Mouse (Mus musculus) brown adipose tissue, adult 24 weeks (tissue): ENCODE measurements at regions not wholly inside any gene's neighbourhood (a gene's known extent, or its start where the extent isn't known, plus 50 kb on each side); places are given as distances from the start of the nearest gene placed in this dataset.

Experiments
- H3K27ac ChIP-seq: fragments of 200-500 bp; replicated peaks from 2 replicates; pipeline ENCODE4 v1.5.1; 2012; ENCODE audit warnings: low read depth, mild to moderate bottlenecking, low read length
- H3K4me1 ChIP-seq: fragments of 200-500 bp; 2 replicates; pipeline ENCODE4 v1.6.1; 2012; ENCODE audit warnings: low read length, mixed read lengths; ENCODE audit not compliant: control insufficient read depth, insufficient read depth, insufficient read length
- H3K4me3 ChIP-seq: fragments of 200-500 bp; 2 replicates; pipeline ENCODE4 v1.5.1; 2012; ENCODE audit warnings: low read depth, mild to moderate bottlenecking, low read length, moderate library complexity; ENCODE audit not compliant: insufficient read depth

- Histone ChIP-seq H3K4me1 (no peaks in the 10 kb centered on the region), H3K27ac (no peak overlapping the region), H3K4me3 (no peak overlapping the region)
Measured at GRCm38 (mm10) chr15:13274366-13275067, 101.0 kb upstream of the Cdh6 start.

- Histone ChIP-seq H3K4me3 (no peak overlapping the region), H3K27ac (no peak overlapping the region), H3K4me1 (no peaks in the 10 kb centered on the region)
Measured at GRCm38 (mm10) chr15:13246053-13246696, 72.7 kb upstream of the Cdh6 start.

GRCm38 (mm10) chr15:13244306-13244705 lies 70.8 kb upstream of the Cdh6 start:
- no peaks in the 10 kb centered on the region for H3K4me1 ChIP-seq
- no peak overlapping the region for H3K27ac ChIP-seq
- no peak overlapping the region for H3K4me3 ChIP-seq

DNA sequence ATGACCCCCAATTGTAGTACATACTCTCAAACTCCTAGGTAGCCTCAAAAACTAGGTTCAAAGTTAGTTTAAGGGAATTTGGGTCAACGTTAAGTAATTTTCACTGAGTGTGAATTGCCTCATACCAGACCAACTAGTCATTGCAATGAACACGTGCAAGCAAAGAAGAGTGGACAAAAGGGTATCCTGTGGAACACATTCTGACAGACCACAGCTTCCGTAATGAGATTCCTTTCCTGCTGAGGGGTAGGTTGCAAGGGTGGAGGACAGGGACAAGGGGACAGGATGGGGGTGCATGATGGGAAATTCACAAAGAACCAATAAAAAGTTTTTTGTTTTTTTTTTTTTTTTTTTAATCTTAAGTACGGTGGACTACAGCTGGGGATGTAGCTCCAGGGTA lies 70.1 kb upstream of the Cdh6 start:
- H3K4me3 ChIP-seq: no peak overlapping the region

DNA sequence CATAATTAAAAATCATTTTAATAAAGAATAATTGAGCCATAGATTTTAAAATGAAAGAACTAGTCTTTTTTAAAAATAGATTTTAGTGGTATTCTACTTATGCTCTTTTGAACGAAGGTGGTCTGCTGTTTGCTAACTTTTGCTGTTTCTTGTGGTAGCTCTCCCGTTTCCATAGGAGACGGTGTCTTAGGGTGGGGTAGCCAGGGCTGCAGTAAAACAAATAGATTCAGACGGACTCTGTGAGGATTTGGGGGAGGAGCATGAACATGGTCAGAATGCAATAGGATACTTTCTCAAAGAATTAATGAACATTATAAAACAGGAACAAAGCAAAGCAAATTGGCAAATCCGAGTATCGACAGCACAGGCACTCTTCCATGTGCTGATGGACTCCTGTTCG lies 67.5 kb upstream of the Cdh6 start:
- Histone ChIP-seq H3K4me3 (no peak overlapping the region), H3K27ac (no peak overlapping the region)

More for the DNA sequence above, 70.1 kb upstream of the Cdh6 start:
- H3K4me1 ChIP-seq: no peaks in the 10 kb centered on the region
- no peak overlapping the region for H3K27ac ChIP-seq

GRCm38 (mm10) chr15:13236869-13237507 lies 63.5 kb upstream of the Cdh6 start:
- H3K4me3 ChIP-seq: no peak overlapping the region
- H3K27ac ChIP-seq: no peak overlapping the region
- H3K4me1 ChIP-seq: no peaks in the 10 kb centered on the region

More for the DNA sequence above, 67.5 kb upstream of the Cdh6 start:
- no peaks in the 10 kb centered on the region for H3K4me1 ChIP-seq

DNA sequence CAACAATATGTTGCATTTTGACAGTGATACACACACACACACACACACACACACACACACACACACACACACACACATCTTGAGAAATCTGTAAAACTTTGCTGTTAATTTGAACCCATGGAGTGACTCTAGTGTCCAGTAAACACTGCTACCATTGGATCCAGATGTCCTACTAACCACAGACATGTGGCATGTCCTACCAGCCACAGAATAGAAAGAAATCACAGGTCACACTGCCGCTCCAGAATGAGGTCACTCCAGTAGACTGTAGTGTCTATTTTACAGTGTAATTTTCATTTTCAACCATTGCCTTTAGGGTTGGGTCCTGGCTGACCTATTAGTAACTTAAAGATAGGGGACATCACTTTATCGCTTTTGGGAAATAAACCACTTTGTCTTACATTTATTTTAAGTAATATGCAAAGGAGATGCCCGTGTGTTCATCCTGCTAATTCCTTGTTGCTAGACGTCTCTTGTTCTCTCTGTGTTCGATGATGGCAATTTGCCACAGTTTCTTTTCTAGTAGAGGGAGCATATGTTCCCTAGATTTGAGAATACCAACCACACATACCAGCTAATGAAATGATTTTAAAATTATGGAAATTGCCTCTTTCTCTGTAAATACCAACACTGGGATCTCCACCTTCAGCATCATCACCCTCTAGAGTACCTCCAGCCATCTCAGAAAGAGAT lies 59.2 kb upstream of the Cdh6 start:
- no peaks in the 10 kb centered on the region for H3K4me1 ChIP-seq
- H3K4me3 ChIP-seq: no peak overlapping the region
- no peak overlapping the region for H3K27ac ChIP-seq

GRCm38 (mm10) chr15:13231550-13231949 lies 58.1 kb upstream of the Cdh6 start:
- Histone ChIP-seq H3K4me1 (no peaks in the 10 kb centered on the region), H3K27ac (no peak overlapping the region), H3K4me3 (no peak overlapping the region)

DNA sequence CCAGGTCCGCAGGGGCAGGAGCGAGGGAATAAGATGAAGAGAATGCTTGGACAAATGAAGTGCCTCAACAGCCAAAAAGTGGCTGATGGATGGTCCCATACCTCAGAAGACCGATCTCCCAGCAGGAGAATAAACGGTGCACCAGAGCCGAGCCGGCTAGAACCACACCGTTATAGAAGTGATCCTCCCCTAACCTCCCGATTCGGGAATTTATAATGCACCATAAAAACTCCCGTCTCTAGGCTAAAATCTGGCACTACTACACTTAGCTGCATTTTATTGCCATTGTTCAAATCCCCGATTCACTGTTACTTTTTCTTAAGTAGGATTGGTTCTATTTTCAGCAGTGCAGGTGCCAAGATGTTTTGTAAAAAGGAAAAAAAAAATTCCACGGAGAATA lies 54.6 kb upstream of the Cdh6 start:
- Histone ChIP-seq H3K27ac (no peak overlapping the region), H3K4me1 (no peaks in the 10 kb centered on the region)

More for the DNA sequence above, 54.6 kb upstream of the Cdh6 start:
- no peak overlapping the region for H3K4me3 ChIP-seq
